Mouse (Mus musculus) embryonic fibroblast, embryonic 13.5 days (primary cell): ENCODE measurements at regions not wholly inside any gene's neighbourhood (a gene's known extent, or its start where the extent isn't known, plus 50 kb on each side); places are given as distances from the start of the nearest gene placed in this dataset.
A peak's percentile ranks its signal among the peaks of the same experiment; 100 is the strongest.

Source experiments
- H3K27ac ChIP-seq: 2 replicates; pipeline ENCODE4 v1.5.1; 2012; ENCODE audit warnings: low read length, control low read depth, inconsistent platforms; ENCODE audit not compliant: insufficient read depth
- H3K4me1 ChIP-seq: 2 replicates; pipeline ENCODE4 v1.6.1; 2011; ENCODE audit warnings: low read length; ENCODE audit not compliant: control insufficient read depth, insufficient read depth
- H3K4me3 ChIP-seq: 2 replicates; pipeline ENCODE4 v1.5.1; 2011; ENCODE audit warnings: mild to moderate bottlenecking, control low read depth, low read length; ENCODE audit not compliant: insufficient read depth
- CTCF ChIP-seq: IDR thresholded peaks from 2 replicates; pipeline ENCODE4 v1.5.1; 2011; ENCODE audit warnings: mild to moderate bottlenecking, control low read depth, low read length, moderate library complexity, borderline replicate concordance; ENCODE audit not compliant: insufficient read depth
- POLR2A ChIP-seq: IDR thresholded peaks from 2 replicates; pipeline ENCODE4 v1.6.1; 2011; ENCODE audit warnings: low read depth, mild to moderate bottlenecking, control low read depth, low read length, moderate library complexity

DNA sequence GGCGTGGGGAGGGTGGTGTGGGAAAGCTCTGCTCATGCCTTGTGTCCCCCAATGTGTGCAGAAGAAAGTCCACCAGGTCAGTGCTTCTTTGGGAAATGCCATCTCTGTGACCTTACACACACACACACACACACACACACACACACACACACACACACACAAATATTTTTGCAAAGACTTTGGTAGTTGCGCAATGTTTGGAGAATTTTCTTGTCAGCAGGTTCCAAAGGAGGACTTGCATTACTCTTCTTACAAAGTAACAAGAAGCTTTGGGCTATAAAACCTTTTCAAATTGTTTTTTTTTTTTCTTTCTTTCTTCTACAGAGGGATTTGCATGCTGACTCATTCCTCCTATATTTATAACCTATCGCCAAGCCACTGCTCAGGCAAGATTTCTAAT, 59.1 kb upstream of the Npvf start:
- Histone ChIP-seq H3K4me1 (peaks cover 2% of the 10 kb centered on the region; the same call in 1 of the 2 replicates), H3K27ac (peak overlapping the region; percentile 72; the same call in 1 of the 2 replicates), H3K4me3 (no peak overlapping the region)
- TF ChIP-seq CTCF (no peak), POLR2A (no peak)

DNA sequence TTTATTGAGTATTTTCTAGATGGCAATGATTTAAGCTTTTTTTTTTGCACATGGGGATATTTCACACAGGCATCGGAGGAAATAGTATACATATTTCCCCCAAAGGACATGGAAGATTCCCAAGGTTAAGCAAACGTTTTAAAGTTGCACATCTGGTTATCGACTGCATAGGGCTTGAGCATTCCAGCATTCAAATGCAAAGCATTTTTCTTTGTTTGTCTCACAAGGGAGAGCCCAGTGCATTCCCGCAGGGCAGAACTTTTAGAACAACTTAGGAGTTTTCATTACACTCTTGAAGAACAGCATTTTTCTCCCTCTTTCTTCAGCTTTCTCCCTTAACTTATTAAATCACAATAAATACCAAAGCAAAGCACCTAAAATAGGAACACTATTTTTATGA, 64.4 kb upstream of the Npvf start:
- TF ChIP-seq CTCF (no peak), POLR2A (no peak)
- Histone ChIP-seq H3K4me1 (peaks cover 4% of the 10 kb centered on the region; the same call in 1 of the 2 replicates), H3K27ac (peak overlapping the region; percentile 61; the same call in 1 of the 2 replicates), H3K4me3 (no peak overlapping the region)

DNA sequence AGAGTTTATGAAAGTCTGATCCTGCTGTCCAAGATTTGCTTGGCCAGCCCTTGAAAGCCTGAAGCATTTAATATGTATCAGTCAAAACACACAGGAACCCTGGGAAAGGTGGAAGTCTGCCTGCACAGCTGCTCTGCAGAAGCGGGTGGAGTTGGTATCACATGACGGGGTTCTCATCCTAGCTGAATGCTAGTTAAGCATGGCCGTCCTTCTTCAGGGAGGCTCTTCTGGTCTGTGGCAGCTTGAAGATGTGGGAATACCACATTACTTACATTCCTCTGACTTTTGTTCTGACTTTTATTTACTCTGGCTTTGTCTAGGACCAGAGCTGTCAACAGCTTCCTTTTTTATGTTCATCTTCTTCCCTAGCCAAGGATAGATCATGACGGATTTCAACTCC, 66.1 kb upstream of the Npvf start:
- Histone ChIP-seq H3K27ac (peak overlapping the region; percentile 81), H3K4me3 (no peak overlapping the region), H3K4me1 (peaks cover 2% of the 10 kb centered on the region; the same call in 1 of the 2 replicates)
- TF ChIP-seq CTCF (no peak), POLR2A (no peak)

DNA sequence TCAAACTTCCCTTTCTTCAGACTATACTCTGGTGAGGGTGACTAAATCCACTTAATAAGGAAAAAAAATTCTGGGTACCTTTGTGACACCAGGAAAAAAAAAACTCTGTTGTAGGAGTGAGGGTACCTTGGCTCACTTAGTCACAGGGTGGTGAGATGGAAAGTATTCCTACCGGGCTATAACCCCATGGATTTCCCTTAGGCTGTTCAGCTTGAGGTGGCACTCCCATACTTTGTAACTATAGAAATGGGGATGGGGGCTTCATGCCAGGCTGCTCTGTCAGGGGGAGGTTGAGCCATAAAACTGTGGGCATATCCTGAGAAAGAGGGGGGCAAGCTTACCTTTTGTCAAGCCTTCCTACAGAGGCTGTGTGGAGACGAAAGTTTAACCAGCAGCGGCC, 71.4 kb upstream of the Npvf start:
- Histone ChIP-seq H3K27ac (no peak overlapping the region), H3K4me1 (peaks cover 4% of the 10 kb centered on the region), H3K4me3 (no peak overlapping the region)
- TF ChIP-seq CTCF (no peak), POLR2A (no peak)

DNA sequence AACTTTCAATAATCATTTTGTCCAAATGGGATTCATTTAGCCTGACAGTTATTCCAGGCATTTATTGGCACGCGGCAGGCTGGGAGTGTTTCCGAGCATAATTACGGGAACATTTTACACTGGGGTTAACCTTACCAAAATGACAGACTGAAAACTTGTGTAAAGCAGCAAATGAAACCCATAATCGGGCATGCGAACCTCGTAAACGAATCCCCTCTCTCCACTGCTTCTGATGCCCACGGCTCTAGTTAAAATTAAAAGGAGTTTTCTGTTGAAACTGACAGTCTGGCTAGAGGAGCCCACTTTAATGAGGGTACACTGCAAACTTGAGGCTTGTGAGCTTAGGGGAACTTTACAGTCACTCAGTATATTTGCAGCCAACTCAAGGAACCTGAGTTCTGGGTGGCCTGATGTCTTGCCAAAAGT, 71.9 kb upstream of the Npvf start:
- peaks cover 2% of the 10 kb centered on the region for H3K4me1 ChIP-seq
- H3K27ac ChIP-seq = no peak overlapping the region; the same call in 1 of the 2 replicates
- H3K4me3 ChIP-seq = no peak overlapping the region
- no peak for TF ChIP-seq CTCF
- no peak for TF ChIP-seq POLR2A

DNA sequence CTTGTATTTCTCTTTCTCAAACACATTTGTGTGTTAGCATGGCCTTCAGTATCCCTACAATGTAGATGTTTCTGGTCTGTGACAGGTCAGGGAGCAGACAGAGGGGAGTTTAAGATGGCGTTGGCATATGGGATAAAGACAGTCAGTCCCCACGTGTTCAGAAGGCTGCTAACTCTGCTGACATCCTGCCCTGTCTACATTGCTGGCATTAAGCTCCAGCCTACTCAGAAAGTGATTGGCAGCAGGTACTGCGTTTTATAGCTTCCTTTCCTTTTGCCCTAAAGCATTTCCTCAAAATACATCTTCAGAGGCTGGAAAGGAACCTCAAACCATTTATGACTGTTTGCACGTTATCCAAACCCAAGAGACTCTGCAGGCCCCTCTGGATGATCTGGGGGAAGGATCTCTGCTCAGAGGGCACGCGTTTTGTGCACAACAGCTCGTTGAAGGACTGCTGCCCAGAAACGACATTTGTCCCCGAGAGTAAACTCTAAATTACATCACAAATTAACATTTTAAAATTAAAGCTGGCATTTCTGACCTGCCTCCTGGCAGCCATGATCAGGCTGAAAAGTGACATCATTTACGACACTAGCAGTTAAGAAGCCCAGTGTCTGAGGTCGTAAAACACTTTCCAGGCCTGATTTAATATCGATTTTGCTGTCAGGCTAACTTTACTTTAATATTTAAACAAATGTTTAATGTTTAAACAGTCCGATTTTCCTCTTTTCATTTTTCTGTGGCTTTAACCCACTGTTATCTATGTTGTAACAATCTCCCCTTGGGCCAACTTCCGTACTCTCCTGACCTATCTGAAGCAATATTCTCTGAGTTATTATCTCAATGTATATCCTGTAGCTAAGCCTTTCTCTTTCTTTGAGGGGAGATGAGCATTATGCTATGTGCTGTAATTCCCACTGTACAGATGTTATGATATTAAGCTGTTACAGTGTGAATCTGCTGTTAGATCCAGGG, 76.8 kb upstream of the Npvf start:
- H3K27ac ChIP-seq = no peak overlapping the region
- no peak overlapping the region for H3K4me3 ChIP-seq
- TF ChIP-seq CTCF = no peak
- TF ChIP-seq POLR2A = no peak
- peaks cover 2% of the 10 kb centered on the region for H3K4me1 ChIP-seq

DNA sequence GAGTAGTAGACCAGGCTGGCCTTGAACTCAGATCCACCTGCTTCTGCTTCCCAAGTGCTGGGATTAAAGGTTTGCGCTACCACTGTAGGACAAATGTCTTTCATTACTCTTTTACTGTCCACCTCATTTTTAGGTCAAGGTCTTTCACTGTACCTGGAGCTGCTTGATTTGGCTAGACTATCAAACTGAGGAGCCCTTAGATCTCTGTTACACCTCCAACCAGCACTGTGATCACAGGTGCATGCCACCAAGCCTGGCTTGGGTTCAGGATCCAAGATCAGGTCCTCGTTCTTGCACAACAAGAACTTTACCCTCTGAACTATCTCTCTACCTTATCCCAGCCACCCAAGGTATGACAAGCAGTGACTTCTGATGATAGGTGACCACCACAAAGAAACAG, 80.5 kb upstream of the Npvf start:
- no peak overlapping the region for H3K27ac ChIP-seq
- H3K4me1 ChIP-seq = no peaks in the 10 kb centered on the region
- H3K4me3 ChIP-seq = no peak overlapping the region
- TF ChIP-seq CTCF (no peak), POLR2A (no peak)

DNA sequence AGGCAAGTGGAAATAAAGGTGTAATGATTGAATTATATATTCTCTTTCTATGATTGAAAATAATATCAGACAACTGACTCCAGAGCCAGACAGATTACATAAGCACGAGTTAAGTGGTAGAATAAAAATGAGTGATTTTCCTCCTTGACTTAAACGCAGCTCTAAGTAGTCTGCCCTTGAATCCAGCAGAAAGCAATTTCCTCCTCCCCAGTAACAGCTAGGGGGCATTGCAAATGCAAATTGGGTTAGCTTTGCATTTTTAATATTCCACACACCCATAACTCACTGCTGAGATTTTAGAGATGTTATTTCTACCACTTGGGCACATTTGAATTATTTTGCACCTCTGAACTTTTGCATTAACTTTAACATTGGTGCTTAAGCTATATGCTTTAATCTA, 81.6 kb upstream of the Npvf start:
- TF ChIP-seq POLR2A (no peak), CTCF (no peak)
- H3K4me3 ChIP-seq = no peak overlapping the region
- no peak overlapping the region for H3K27ac ChIP-seq
- H3K4me1 ChIP-seq = no peaks in the 10 kb centered on the region

DNA sequence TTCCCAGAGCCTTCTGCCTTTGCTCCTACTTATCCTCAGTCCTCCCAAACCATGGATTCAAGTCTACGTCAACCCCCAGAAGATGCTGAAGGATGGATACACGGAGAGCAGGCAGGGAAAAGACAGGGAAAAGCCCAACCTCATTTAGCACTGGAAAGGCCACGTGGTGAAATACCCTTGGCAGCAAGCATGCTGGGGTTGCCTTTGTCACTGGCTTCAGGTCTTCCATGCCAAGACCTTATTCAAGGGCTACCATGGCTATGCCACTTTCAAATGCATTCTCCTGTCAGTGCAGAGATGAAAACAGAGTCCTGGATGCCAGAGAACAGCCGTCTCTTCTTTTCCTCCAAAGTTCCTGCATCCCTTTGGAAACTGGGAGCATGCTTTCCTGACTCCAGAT, 87.8 kb upstream of the Npvf start:
- H3K27ac ChIP-seq = no peak overlapping the region
- no peaks in the 10 kb centered on the region for H3K4me1 ChIP-seq
- no peak overlapping the region for H3K4me3 ChIP-seq
- no peak for TF ChIP-seq POLR2A
- no peak for TF ChIP-seq CTCF
